Mouse (Mus musculus): ENCODE measurements around the gene Ppp2r5b.
A peak's percentile ranks its signal among the peaks of the same experiment; 100 is the strongest.

Gene Ppp2r5b

GRCm38 (mm10) chr19:6234337-6235083 lies 1.2 kb downstream of the Ppp2r5b start:
- peak in 1 of 2 experiments; percentile 33 for DNase-seq

- no peak for DNase-seq
These were observed 2.0 kb downstream of the Ppp2r5b start for GRCm38 (mm10) chr19:6233647-6234046.

GRCm38 (mm10) chr19:6231036-6231435 lies 4.6 kb downstream of the Ppp2r5b start:
- DNase-seq: no peak

GRCm38 (mm10) chr19:6230411-6230810 lies 5.3 kb downstream of the Ppp2r5b start:
- no peak for DNase-seq

GRCm38 (mm10) chr19:6227864-6228263 lies 7.8 kb downstream of the Ppp2r5b start:
- DNase-seq: no peak

- DNase-seq: no peak
These were observed 8.9 kb downstream of the Ppp2r5b start for GRCm38 (mm10) chr19:6226763-6227162.

- DNase-seq: no peak
These were observed 9.5 kb downstream of the Ppp2r5b start, which contains the start of gene Gpha2 for GRCm38 (mm10) chr19:6226135-6226534. Gene Gpha2 (plus strand): TSS chr19:6226380.

GRCm38 (mm10) chr19:6218606-6219005 lies 17.1 kb downstream of the Ppp2r5b start:
- no peak for DNase-seq

GRCm38 (mm10) chr19:6216046-6216705 lies 19.5 kb downstream of the Ppp2r5b start:
- DNase-seq: no peak

- DNase-seq: peak; percentile 44 to 72
These were observed 29.0 kb downstream of the Ppp2r5b start for GRCm38 (mm10) chr19:6206716-6207115.

GRCm38 (mm10) chr19:6204265-6204664 lies 31.4 kb downstream of the Ppp2r5b start:
- no peak for DNase-seq

GRCm38 (mm10) chr19:6184131-6184530 lies 51.5 kb downstream of the Ppp2r5b start, which contains the start of gene Majin:
Gene Majin (plus strand): TSS chr19:6184388.
- DNase-seq: no peak

GRCm38 (mm10) chr19:6182534-6182933 lies 53.1 kb downstream of the Ppp2r5b start:
- no peak for DNase-seq

GRCm38 (mm10) chr19:6181629-6182028 lies 54.0 kb downstream of the Ppp2r5b start:
- peak in 1 of 2 experiments; percentile 6 for DNase-seq

GRCm38 (mm10) chr19:6178775-6179174 lies 56.9 kb downstream of the Ppp2r5b start:
- no peak for DNase-seq

Data from lung, postnatal 4 days (tissue).